ENCODE assay signal across 17 mouse cellular contexts in the genomic region with DNA sequence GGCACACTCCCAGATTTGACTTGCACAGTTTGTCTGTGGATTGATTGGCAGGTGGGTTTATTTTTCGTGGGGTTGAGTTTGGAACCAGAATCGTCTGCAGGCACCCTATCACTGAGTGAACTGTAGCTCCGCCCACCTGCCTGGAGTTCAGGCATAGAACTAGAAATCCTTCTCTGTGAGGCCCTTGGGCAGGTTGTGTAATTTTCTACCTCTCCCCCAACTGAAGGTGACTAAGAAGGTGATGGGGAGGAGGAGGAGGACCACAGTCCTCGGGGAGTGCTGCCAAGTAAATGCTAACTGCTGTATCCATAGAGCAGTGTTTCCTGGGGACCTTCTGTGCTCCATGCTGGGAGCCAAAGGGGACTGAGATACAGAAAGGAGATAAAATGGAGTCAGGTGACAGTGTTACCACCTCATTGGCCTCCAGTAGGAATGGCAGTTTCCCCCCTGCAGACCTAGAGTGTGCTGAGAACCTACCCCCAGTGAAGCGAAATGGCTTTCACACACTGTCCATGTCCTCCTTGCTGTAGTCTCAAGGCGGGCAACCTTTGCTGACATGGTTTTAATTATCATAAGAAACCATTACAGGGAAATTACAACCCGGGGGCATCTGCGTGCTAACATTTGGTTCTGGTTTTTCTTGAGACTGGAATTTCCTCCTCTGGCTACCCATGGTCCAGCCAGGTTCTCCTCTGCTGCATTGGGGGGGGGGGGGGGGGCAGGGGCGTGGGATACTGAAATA.
A peak's percentile ranks its signal among the peaks of the same experiment; 100 is the strongest.
DNase-seq lines count a peak whose midpoint lies in the region; ATAC-seq and TF ChIP-seq lines count a peak whose summit lies in the region.
"Had no signal": no experiment of that assay in that cellular context is flagged by ENCODE, and none has a peak within 500 bp of the region (broad histone marks: within the 10 kb centered on the region; RNA-seq: fewer than 3 reads in every experiment).

No protein-coding gene starts in this region.

- peak; percentile 12 for DNase-seq in hindbrain, embryonic 10.5 days (ENCODE audit: low spot score)
- DNase-seq in hindbrain, embryonic 14.5 days (ENCODE audit: low spot score): no peak
- peak; percentile 8 for DNase-seq in NIH3T3 (ENCODE audit: low read depth)
- DNase-seq in limb, embryonic 10.5 days (ENCODE audit: low spot score): peak; percentile 52
- DNase-seq in urinary bladder, postnatal 10 days (ENCODE audit: low spot score): no peak
- no peak for DNase-seq in left cerebral cortex, adult 11 months (ENCODE audit: low spot score)
- DNase-seq: adrenal gland, postnatal 14 days; B cell, adult 2 months; cerebellum, postnatal 36 days; heart, postnatal 14 days; liver, embryonic 13.5 days had no signal

- H3K27me3 ChIP-seq in hindbrain, embryonic 10.5 days (ENCODE audit: insufficient read depth, poor library complexity, severe bottlenecking): no peaks in the 10 kb centered on the region
- no peaks in the 10 kb centered on the region for H3K27me3 ChIP-seq in hindbrain, embryonic 14.5 days (ENCODE audit: control insufficient read depth, insufficient read depth, low read length)
- no peaks in the 10 kb centered on the region for H3K27me3 ChIP-seq in limb, embryonic 10.5 days (ENCODE audit: low read depth, poor library complexity, severe bottlenecking)
- H3K27me3 ChIP-seq: liver, embryonic 13.5 days had no signal

- no peaks in the 10 kb centered on the region for H3K36me3 ChIP-seq in hindbrain, embryonic 10.5 days
- H3K36me3 ChIP-seq in hindbrain, embryonic 14.5 days (replicated peaks; ENCODE audit: control insufficient read depth, insufficient read depth): no peaks in the 10 kb centered on the region
- no peaks in the 10 kb centered on the region for H3K36me3 ChIP-seq in limb, embryonic 10.5 days
- H3K36me3 ChIP-seq: liver, embryonic 13.5 days had no signal

- H3K9ac ChIP-seq in hindbrain, embryonic 14.5 days: no peak overlapping the region
- H3K9ac ChIP-seq: liver, embryonic 13.5 days had no signal

- no peak for ATAC-seq in hindbrain, embryonic 14.5 days (ENCODE audit: low FRiP score)
- ATAC-seq in megakaryocyte-erythroid progenitor cell, adult 5-6 weeks (replicated peaks; ENCODE audit: low FRiP score, low TSS enrichment, poor library complexity, severe bottlenecking): no peak
- ATAC-seq: forebrain, embryonic 14.5 days; inflammation-experienced regulatory T-cells, adult 6 months had no signal

- H3K9me3 ChIP-seq in hindbrain, embryonic 10.5 days: no peaks in the 10 kb centered on the region
- H3K9me3 ChIP-seq in hindbrain, embryonic 14.5 days (ENCODE audit: control insufficient read depth, low read length): no peaks in the 10 kb centered on the region
- H3K9me3 ChIP-seq in limb, embryonic 10.5 days (replicated peaks): no peaks in the 10 kb centered on the region
- H3K9me3 ChIP-seq: liver, embryonic 13.5 days had no signal

- no peak for TF ChIP-seq POLR2A in embryonic fibroblast, embryonic 13.5 days (IDR thresholded peaks at IDR 0.05; ENCODE audit: low read depth, low read length)

- H3K4me2 ChIP-seq in hindbrain, embryonic 14.5 days (replicated peaks): no peak overlapping the region
- H3K4me2 ChIP-seq: liver, embryonic 13.5 days had no signal

- no peak overlapping the region for H3K4me3 ChIP-seq in hindbrain, embryonic 10.5 days
- no peak overlapping the region for H3K4me3 ChIP-seq in hindbrain, embryonic 14.5 days (replicated peaks; ENCODE audit: low read length)
- H3K4me3 ChIP-seq in embryonic fibroblast, embryonic 13.5 days (ENCODE audit: insufficient read depth, low read length): no peak overlapping the region
- H3K4me3 ChIP-seq in limb, embryonic 10.5 days: 0 out of 2 replicates have a peak overlapping the region, but pooled peaks have one; percentile 8
- H3K4me3 ChIP-seq: left cerebral cortex, adult 2 months; liver, embryonic 13.5 days; myocyte had no signal

- H3K4me1 ChIP-seq in hindbrain, embryonic 10.5 days (replicated peaks): peaks cover 18% of the 10 kb centered on the region
- H3K4me1 ChIP-seq in hindbrain, embryonic 14.5 days (replicated peaks; ENCODE audit: control insufficient read depth, insufficient read depth, low read length): no peaks in the 10 kb centered on the region
- no peaks in the 10 kb centered on the region; the same call in 1 of the 2 replicates for H3K4me1 ChIP-seq in embryonic fibroblast, embryonic 13.5 days (ENCODE audit: control insufficient read depth, insufficient read depth, low read length)
- H3K4me1 ChIP-seq in limb, embryonic 10.5 days: peaks cover 63% of the 10 kb centered on the region
- H3K4me1 ChIP-seq: liver, embryonic 13.5 days had no signal

- WGBS in hindbrain, embryonic 10.5 days: 59% methylated on average over 9 of the region's 9 CpGs
- WGBS in hindbrain, embryonic 14.5 days: 71% methylated on average over 8 of the region's 9 CpGs
- 31% methylated on average over 9 of the region's 9 CpGs for WGBS in limb, embryonic 10.5 days

- H3K27ac ChIP-seq in hindbrain, embryonic 10.5 days: no peak overlapping the region
- H3K27ac ChIP-seq in hindbrain, embryonic 14.5 days: no peak overlapping the region
- H3K27ac ChIP-seq in embryonic fibroblast, embryonic 13.5 days (ENCODE audit: insufficient read depth, low read length): peak overlapping the region; percentile 16; the same call in 1 of the 2 replicates
- peak overlapping the region; percentile 72 for H3K27ac ChIP-seq in limb, embryonic 10.5 days
- H3K27ac ChIP-seq: left cerebral cortex, adult 2 months; liver, embryonic 13.5 days had no signal

- no peak for TF ChIP-seq CTCF in embryonic fibroblast, embryonic 13.5 days (IDR thresholded peaks at IDR 0.05; ENCODE audit: borderline replicate concordance, insufficient read depth, low read length)

Comparison
In these comparisons a context has a peak if more than half of its experiments do, and no peak if none do; other contexts are left out.
1. DNase-seq: peak in hindbrain, embryonic 10.5 days (single experiment), NIH3T3 (single experiment) and limb, embryonic 10.5 days (single experiment); none in hindbrain, embryonic 14.5 days (single experiment), urinary bladder, postnatal 10 days (single experiment) and left cerebral cortex, adult 11 months (single experiment).
2. H3K27ac ChIP-seq: peak in embryonic fibroblast, embryonic 13.5 days (single experiment) and limb, embryonic 10.5 days (single experiment); none in hindbrain, embryonic 10.5 days (single experiment) and hindbrain, embryonic 14.5 days (single experiment).